ENCODE assay signal across 13 mouse cellular contexts in genomic region chr5:118881886-118882285, GRCm38 (mm10).
"Had no signal": no experiment of that assay in that cellular context is flagged by ENCODE, and none has a peak within 500 bp of the region (broad histone marks: within the 10 kb centered on the region; RNA-seq: fewer than 3 reads in every experiment).

No protein-coding gene starts in this region.

- DNase-seq: gastrocnemius, postnatal 14 days; gastrocnemius, postnatal 36 days; heart, adult 11 months; heart, adult 2 months; heart, postnatal 14 days; heart, postnatal 36 days; kidney, adult 18-20 months; kidney, adult 8-10 months; kidney, postnatal 10 days; kidney, postnatal 25 days; kidney, postnatal 4 days; left cerebral cortex, postnatal 4 days; liver had no signal
